Mouse (Mus musculus) kidney, embryonic 14.5 days (tissue): ENCODE results near the gene Hmx3. TPM values are rescaled to one million over a fixed set of nuclear protein-coding genes. Genes with fewer than 3 reads are reported as not detected.

Experiments
- ATAC-seq: fragments of 200-750 bp; cut with Nextera tagmentation; 2 replicates; pipeline ENCODE4 v1.8.0; 2017; ENCODE audit warnings: moderate number of reproducible peaks, mild to moderate bottlenecking, moderate TSS enrichment, moderate library complexity; ENCODE audit not compliant: low FRiP score, low TSS enrichment
- H3K27ac ChIP-seq: fragments of 300-500 bp; sonication (generic); 2 replicates; pipeline ENCODE4 v1.5.1; 2014; ENCODE audit warnings: low read depth, mild to moderate bottlenecking, low read length, moderate library complexity, mixed read lengths
- H3K27me3 ChIP-seq: fragments of 300-500 bp; sonication (generic); 2 replicates; pipeline ENCODE4 v1.6.1; 2014; ENCODE audit warnings: mild to moderate bottlenecking, low read length; ENCODE audit not compliant: control insufficient read depth, insufficient read depth
- H3K36me3 ChIP-seq: fragments of 300-500 bp; sonication (generic); 2 replicates; pipeline ENCODE4 v1.6.1; 2014; ENCODE audit warnings: low read length, mixed read lengths; ENCODE audit not compliant: control insufficient read depth, insufficient read depth
- H3K4me1 ChIP-seq: fragments of 300-500 bp; sonication (generic); 2 replicates; pipeline ENCODE4 v1.6.1; 2014; ENCODE audit warnings: low read length, mixed read lengths; ENCODE audit not compliant: control insufficient read depth, insufficient read depth
- H3K4me2 ChIP-seq: fragments of 300-500 bp; sonication (generic); replicated peaks from 2 replicates; pipeline ENCODE4 v1.6.1; 2014; ENCODE audit warnings: low read depth, mild to moderate bottlenecking, low read length
- H3K4me3 ChIP-seq: fragments of 300-500 bp; sonication (generic); 2 replicates; pipeline ENCODE4 v1.5.1; 2014; ENCODE audit warnings: mild to moderate bottlenecking, low read length
- H3K9ac ChIP-seq: fragments of 300-500 bp; sonication (generic); 2 replicates; pipeline ENCODE4 v1.6.1; 2014; ENCODE audit warnings: low read depth, mild to moderate bottlenecking, low read length, moderate library complexity
- H3K9me3 ChIP-seq: fragments of 300-500 bp; sonication (generic); 2 replicates; pipeline ENCODE4 v1.6.1; 2016; ENCODE audit warnings: low read length; ENCODE audit not compliant: control insufficient read depth
- WGBS: fragments of 180-500 bp; shearing (Covaris S2); extraction: QIAGEN DNeasy Blood & Tissue Kit; methylation state at CpG from one replicate; pipeline ENCODE4 v1.1.7; 2014; 5-methylcytosine and 5-hydroxymethylcytosine counted together
- polyA plus RNA-seq: library from polyadenylated mRNA; unstranded; fragments of >200 nt; fragmentation: Nextera tagmentation; extraction: Ambion mirVana; gene quantifications from 2 replicates; pipeline ENCODE4 v1.2.1, GENCODE M21; 2014

The Hmx3 gene
- polyA plus RNA-seq, 1 experiment from 2014 or later = not detected

DNA sequence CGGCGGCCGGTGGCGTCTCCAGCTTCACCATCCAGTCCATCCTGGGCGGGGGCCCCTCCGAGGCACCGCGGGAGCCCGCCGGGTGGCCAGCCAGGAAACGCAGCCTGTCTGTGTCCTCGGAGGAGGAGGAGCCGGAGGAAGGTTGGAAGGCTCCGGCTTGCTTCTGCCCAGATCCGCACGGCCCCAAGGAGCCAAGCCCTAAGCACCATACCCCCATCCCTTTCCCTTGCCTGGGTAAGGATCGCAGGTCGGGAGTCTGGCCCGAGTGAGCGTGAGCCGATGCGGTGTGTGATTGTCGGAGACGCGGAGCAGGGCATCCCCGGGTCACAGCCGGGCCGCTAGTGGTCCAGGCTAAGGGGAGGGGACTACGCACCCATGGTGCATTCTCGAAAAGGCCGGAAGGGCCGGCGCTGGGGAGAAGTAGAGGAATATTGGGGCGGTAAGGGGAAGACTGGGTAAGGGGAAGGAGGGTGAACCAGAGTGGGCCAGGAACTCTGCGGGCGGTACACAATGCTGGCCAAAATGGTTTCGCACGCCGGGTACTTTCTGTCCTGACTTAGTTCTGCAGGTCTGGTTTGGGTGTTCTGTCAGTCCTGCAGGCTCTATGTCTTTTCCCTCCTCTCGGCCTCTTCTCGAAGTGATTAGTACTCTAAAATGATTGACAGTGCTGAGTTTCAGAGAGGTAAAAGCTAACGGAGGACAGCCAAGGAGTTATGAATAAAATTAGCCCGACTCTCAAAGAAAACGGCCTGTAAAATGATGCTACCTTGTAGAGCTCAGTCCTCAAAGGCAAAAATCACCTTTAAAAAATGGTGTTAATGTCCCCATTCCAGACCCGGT lies 11.9 kb downstream of the Hmx3 start:
- H3K27ac ChIP-seq = no peak overlapping the region
- H3K4me1 ChIP-seq = peaks cover 14% of the 10 kb centered on the region; the same call in 1 of the 2 replicates
- ATAC-seq = peak; percentile 42
- peak overlapping the region; percentile 30 for H3K4me3 ChIP-seq
- H3K27me3 ChIP-seq = peaks cover 97% of the 10 kb centered on the region
- under 1% methylated on average over 45 of the region's 45 CpGs for WGBS
- H3K36me3 ChIP-seq = no peaks in the 10 kb centered on the region
- H3K4me2 ChIP-seq = peak overlapping the region; percentile 41
- no peak overlapping the region for H3K9ac ChIP-seq
- no peaks in the 10 kb centered on the region for H3K9me3 ChIP-seq

DNA sequence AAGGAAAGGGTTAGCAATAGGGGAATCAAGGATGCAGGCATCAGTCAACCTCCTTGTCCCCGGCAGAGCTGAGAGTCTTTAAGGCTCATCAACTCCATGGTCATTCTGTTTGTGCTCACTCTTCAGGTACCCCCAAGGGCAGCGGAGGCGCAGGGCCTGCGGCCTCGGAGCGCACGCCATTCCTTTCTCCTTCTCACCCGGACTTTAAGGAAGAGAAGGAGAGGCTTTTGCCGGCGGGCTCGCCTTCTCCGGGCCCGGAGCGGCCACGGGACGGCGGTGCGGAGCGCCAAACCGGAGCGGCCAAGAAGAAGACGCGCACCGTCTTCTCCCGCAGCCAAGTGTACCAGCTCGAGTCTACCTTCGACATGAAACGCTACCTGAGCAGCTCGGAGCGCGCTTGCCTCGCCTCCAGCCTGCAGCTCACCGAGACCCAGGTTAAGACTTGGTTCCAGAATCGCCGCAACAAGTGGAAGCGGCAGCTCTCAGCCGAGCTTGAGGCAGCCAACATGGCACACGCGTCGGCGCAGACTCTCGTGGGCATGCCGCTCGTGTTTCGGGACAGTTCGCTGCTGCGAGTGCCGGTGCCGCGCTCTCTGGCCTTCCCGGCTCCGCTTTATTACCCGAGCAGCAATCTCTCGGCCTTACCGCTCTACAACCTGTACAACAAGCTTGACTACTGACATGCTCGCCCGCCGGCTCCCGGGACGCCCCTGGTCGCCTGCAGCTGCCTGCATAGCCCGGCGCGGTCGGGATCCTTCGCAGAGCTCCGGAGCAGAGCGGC lies 12.8 kb downstream of the Hmx3 start:
- Histone ChIP-seq H3K9ac (0 out of 2 replicates have a peak overlapping the region, but pooled peaks have one; percentile 7), H3K27ac (no peak overlapping the region), H3K9me3 (no peaks in the 10 kb centered on the region), H3K36me3 (no peaks in the 10 kb centered on the region), H3K4me1 (peaks cover 14% of the 10 kb centered on the region; the same call in 1 of the 2 replicates), H3K4me3 (peak overlapping the region; percentile 16; the same call in 1 of the 2 replicates), H3K27me3 (peaks cover 88% of the 10 kb centered on the region), H3K4me2 (peak overlapping the region; percentile 19)
- no peak for ATAC-seq
- WGBS = under 1% methylated on average over 68 of the region's 68 CpGs

DNA sequence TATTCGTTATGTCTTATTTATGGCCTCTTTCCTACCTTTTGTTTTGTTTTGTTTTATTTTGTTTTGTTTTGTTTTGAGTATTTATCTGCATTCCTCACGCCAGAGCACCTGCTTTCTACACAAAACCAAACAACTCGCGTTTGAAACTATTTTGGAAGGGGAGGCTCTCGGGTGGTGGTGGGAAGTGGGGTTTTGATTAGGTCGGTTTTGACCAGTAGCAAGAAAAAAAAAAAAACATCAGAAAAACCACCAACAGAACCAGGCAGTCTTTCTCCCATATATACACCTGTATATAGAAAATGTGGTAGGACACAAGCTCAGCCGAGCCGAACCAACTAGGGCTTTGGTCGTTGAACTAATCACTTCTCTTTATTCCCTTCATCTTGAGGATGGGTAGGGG lies 13.4 kb downstream of the Hmx3 start:
- ATAC-seq = no peak
- no peak overlapping the region for H3K27ac ChIP-seq
- H3K4me1 ChIP-seq = peaks cover 15% of the 10 kb centered on the region; the same call in 1 of the 2 replicates
- H3K27me3 ChIP-seq = peaks cover 82% of the 10 kb centered on the region
- no peak overlapping the region for H3K9ac ChIP-seq
- H3K4me3 ChIP-seq = no peak overlapping the region
- no peaks in the 10 kb centered on the region for H3K36me3 ChIP-seq
- no peak overlapping the region for H3K4me2 ChIP-seq
- H3K9me3 ChIP-seq = no peaks in the 10 kb centered on the region
- 1% methylated on average over 9 of the region's 9 CpGs for WGBS

DNA sequence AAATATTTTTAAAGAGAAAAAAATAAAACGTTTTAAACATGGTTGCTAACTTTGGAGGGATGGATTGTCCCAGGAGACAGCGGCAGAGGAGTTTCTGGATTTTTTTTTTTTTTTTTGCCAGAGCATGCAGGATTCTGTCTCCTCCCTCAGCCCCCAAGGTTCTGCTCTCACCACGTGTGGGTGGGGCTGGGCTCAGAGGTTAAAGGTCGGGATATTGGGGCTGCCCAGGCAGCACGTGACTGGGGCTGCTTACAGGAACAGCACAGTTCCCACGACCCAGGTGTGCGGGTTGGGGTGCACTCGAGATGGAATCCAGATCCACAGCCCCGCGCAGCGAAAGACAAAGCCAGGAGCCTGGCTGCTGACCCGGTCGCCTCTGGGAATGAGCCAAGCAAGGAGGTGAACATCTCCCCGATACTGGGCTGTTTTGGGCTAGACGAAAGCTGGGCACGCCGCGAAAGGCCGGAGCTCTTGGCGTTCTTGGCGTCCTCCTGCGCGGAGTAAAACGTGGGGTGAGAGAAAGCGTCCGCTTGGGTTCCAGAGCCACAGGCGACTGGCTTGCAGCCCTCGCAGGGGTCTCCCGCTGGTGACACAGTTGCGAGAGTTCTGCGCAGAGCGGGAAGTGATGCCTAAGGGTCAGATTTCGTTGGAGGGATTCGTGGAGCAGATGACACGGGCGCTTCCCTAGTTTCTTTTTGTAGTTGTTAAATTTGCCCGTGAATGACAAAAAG lies 14.0 kb downstream of the Hmx3 start:
- no peak for ATAC-seq
- H3K9me3 ChIP-seq = no peaks in the 10 kb centered on the region
- peaks cover 20% of the 10 kb centered on the region; the same call in 1 of the 2 replicates for H3K4me1 ChIP-seq
- H3K27ac ChIP-seq = no peak overlapping the region
- peaks cover 4% of the 10 kb centered on the region; the same call in 1 of the 2 replicates for H3K36me3 ChIP-seq
- H3K27me3 ChIP-seq = peaks cover 76% of the 10 kb centered on the region
- peak overlapping the region; percentile 9 for H3K4me3 ChIP-seq
- under 1% methylated on average over 37 of the region's 37 CpGs for whole genome bisulfite sequencing
- no peak overlapping the region for H3K9ac ChIP-seq
- H3K4me2 ChIP-seq = no peak overlapping the region

DNA sequence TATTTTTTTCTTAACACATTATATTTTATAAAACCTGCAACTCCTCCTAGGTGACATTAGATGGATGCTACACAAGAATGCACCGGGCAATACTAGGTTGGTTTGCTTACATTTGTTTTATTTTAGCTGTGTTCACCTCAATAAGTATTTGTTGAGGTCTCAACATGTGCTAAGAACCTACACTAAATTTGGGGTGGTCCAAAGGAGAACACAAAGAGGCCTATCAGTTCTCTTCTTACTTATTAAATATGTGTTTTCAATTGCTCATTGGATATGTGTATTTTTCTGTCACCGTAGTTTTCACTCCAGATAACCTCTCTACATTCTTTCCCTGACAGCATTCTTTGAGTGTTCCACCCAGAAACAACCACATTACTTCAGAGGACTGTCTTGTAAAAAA lies 15.1 kb downstream of the Hmx3 start:
- Histone ChIP-seq H3K9ac (no peak overlapping the region), H3K27ac (no peak overlapping the region), H3K36me3 (peaks cover 14% of the 10 kb centered on the region), H3K4me1 (peaks cover 25% of the 10 kb centered on the region; the same call in 1 of the 2 replicates), H3K27me3 (peaks cover 66% of the 10 kb centered on the region), H3K4me2 (no peak overlapping the region), H3K9me3 (no peaks in the 10 kb centered on the region), H3K4me3 (no peak overlapping the region)
- no peak for ATAC-seq
- 34% methylated on average over 2 of the region's 2 CpGs for WGBS

DNA sequence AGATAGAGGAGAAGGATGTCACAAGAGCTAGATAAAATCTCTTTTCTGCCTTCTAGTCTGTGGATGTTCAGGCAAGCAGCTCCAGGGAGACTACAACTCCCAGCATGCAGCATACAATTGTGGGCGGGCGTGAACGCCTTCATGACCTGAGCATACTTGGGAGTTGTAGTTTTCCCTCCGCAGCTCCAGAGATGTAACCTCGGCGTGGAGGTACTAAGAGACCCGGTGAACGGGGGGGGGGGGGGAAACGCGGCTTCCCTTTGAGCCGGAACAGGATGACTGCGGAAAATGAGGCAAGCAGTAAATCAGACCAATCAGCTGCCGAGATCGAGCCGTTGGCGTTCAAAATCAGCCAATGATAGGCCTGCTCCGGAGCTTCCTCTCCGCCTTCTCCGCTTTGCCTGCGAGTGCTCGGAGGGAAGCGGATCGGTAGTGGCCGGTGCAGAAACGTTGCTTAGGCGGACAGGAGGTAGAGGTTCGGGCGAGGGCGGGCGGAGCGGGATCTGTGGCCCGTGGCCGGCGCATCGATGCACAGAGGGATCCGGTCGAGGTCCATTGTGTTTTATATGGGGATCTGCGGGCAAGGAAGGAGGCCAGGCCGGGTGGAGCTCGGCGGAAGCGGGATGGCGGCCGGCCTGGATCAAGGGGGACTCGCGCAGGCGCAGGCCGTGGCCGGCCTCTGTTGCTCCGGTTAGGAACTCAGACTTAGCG lies 17.5 kb downstream of the Hmx3 start, which contains the start of gene Bub3:
TSS of gene Bub3 (plus strand) at position 237 of the 711 bp plus-strand sequence.
- H3K9ac ChIP-seq = peak within 1 kb of the TSS; percentile 91
- peaks cover 42% of the 10 kb centered on the region for H3K27me3 ChIP-seq
- H3K4me3 ChIP-seq = peak within 1 kb of the TSS; percentile 88
- H3K4me2 ChIP-seq = peak within 1 kb of the TSS; percentile 70
- peaks cover 11% of the 10 kb centered on the region; the same call in 1 of the 2 replicates for H3K4me1 ChIP-seq
- WGBS = 0% methylated on average over 46 of the region's 51 CpGs
- peak; percentile 93 for ATAC-seq
- peaks cover 37% of the 10 kb centered on the region for H3K36me3 ChIP-seq
- no peaks in the 10 kb centered on the region for H3K9me3 ChIP-seq
- H3K27ac ChIP-seq = peak within 1 kb of the TSS; percentile 77

DNA sequence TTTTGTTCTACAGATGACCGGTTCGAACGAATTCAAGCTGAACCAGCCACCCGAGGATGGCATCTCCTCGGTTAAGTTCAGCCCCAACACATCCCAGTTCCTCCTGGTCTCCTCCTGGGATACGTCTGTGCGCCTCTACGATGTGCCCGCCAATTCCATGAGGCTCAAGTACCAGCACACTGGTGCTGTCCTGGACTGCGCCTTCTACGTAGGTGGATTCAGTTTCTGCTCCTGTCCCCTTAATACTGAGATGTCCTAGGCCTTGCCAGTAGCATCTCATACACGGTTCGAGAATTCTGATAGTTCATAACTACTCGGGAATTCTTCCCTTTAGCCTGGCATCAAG lies 18.0 kb downstream of the Hmx3 start:
- Histone ChIP-seq H3K4me3 (peak overlapping the region; percentile 88), H3K9me3 (no peaks in the 10 kb centered on the region), H3K9ac (peak overlapping the region; percentile 91), H3K4me1 (peaks cover 11% of the 10 kb centered on the region; the same call in 1 of the 2 replicates), H3K27me3 (peaks cover 36% of the 10 kb centered on the region), H3K27ac (peak overlapping the region; percentile 77), H3K36me3 (peaks cover 43% of the 10 kb centered on the region), H3K4me2 (peak overlapping the region; percentile 70)
- under 1% methylated on average over 14 of the region's 14 CpGs for WGBS
- ATAC-seq = peak; percentile 55; the same call in 1 of the 2 replicates

DNA sequence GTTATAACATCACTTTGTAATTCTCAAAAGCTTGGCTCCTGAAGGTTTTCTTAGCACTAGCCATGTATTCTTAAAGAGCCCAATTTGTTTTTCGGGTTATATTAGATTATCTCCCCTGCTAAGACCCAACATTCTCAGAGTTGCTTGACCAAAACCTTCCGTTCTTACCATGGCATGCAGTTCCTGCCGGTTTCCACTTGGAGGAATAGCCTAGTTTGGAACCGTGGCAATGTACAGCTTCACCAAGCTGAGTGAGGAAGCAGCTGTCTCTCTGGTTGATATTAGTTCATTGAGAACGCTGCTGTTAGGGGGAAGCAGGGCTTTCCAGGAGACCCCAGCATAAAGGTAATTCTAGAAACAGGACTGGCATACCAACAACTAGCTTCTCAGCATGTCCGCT lies 32.6 kb downstream of the Hmx3 start:
- H3K4me2 ChIP-seq = no peak overlapping the region
- no peak for ATAC-seq
- no peak overlapping the region for H3K9ac ChIP-seq
- no peaks in the 10 kb centered on the region for H3K9me3 ChIP-seq
- H3K36me3 ChIP-seq = peaks cover 39% of the 10 kb centered on the region
- 82% methylated on average over 6 of the region's 6 CpGs for WGBS
- no peaks in the 10 kb centered on the region for H3K4me1 ChIP-seq
- H3K4me3 ChIP-seq = no peak overlapping the region
- no peak overlapping the region for H3K27ac ChIP-seq
- no peaks in the 10 kb centered on the region for H3K27me3 ChIP-seq
